ENCODE assay signal across 7 mouse cellular contexts in the genomic region with DNA sequence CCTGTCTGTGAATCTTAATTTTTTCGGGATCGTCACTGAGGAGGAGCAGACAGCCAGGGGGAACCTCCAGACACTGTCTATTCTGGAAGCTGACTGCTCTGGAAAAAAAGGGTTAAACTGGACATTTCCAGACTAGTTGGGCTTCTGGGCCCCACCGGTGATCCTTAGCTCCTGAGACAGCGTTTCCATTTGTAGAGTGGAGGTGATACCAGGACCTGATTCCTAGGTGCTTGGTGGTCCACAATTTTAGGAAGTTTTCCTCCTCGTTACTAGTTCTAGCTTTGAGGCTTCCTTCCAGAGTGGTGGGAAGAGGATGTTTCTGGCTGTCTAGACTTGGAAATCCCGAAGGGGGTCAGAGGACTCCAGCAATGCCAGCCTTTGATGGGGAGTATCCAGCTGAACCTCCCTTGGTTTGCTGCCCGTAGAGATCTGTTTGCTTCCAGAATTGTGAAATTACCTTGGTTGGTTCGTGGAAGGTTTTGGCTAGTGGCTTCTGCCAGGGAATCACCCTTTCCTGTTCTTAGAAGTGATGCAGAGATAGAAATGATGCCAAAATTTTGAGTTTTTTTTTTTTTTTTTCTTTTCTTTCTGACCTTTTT. TPM values are rescaled to one million over a fixed set of nuclear protein-coding genes. Genes with fewer than 3 reads are reported as not detected.
DNase-seq lines count a peak whose midpoint lies in the region; ATAC-seq lines count a peak whose summit lies in the region.

No protein-coding gene starts in this region.

- H3K4me3 ChIP-seq in megakaryocyte, embryonic 14.5 days (replicated peaks): peak overlapping the region; percentile 100
- H3K4me3 ChIP-seq in forebrain, embryonic 11.5 days (ENCODE audit: low read depth, low read length): peak overlapping the region; percentile 99
- H3K4me3 ChIP-seq in limb, embryonic 12.5 days (replicated peaks): peak overlapping the region; percentile 99
- H3K4me3 ChIP-seq in stomach, embryonic 15.5 days (replicated peaks): peak overlapping the region; percentile 98

- H3K4me1 ChIP-seq in megakaryocyte, embryonic 14.5 days: peaks cover 65% of the 10 kb centered on the region
- peaks cover 13% of the 10 kb centered on the region for H3K4me1 ChIP-seq in forebrain, embryonic 11.5 days (replicated peaks; ENCODE audit: control insufficient read depth, insufficient read depth, low read length)
- peaks cover 31% of the 10 kb centered on the region for H3K4me1 ChIP-seq in limb, embryonic 12.5 days (replicated peaks)
- H3K4me1 ChIP-seq in stomach, embryonic 15.5 days: peaks cover 20% of the 10 kb centered on the region

- ATAC-seq in megakaryocyte, adult 5-6 weeks (ENCODE audit: poor library complexity, severe bottlenecking): no peak
- ATAC-seq in forebrain, embryonic 11.5 days (replicated peaks; ENCODE audit: low FRiP score): no peak
- no peak for ATAC-seq in limb, embryonic 12.5 days (ENCODE audit: insufficient number of reproducible peaks, insufficient read depth, low FRiP score, low TSS enrichment, low read depth)
- ATAC-seq in stomach, embryonic 15.5 days (ENCODE audit: insufficient read depth, low FRiP score, low read depth): no peak

- peaks cover 2% of the 10 kb centered on the region for H3K27me3 ChIP-seq in megakaryocyte, embryonic 14.5 days (replicated peaks)
- no peaks in the 10 kb centered on the region for H3K27me3 ChIP-seq in forebrain, embryonic 11.5 days (ENCODE audit: control insufficient read depth, insufficient read depth, low read length)
- no peaks in the 10 kb centered on the region for H3K27me3 ChIP-seq in limb, embryonic 12.5 days
- no peaks in the 10 kb centered on the region for H3K27me3 ChIP-seq in stomach, embryonic 15.5 days (replicated peaks)

- H3K36me3 ChIP-seq in megakaryocyte, embryonic 14.5 days (replicated peaks; ENCODE audit: low read length): peaks cover 15% of the 10 kb centered on the region
- no peaks in the 10 kb centered on the region for H3K36me3 ChIP-seq in forebrain, embryonic 11.5 days (ENCODE audit: control insufficient read depth, insufficient read depth, low read length)
- H3K36me3 ChIP-seq in limb, embryonic 12.5 days: 0 out of 2 replicates have a peak, but pooled peaks cover 4% of the 10 kb centered on the region
- H3K36me3 ChIP-seq in stomach, embryonic 15.5 days: no peaks in the 10 kb centered on the region

- H3K9me3 ChIP-seq in megakaryocyte, embryonic 14.5 days: no peaks in the 10 kb centered on the region
- no peaks in the 10 kb centered on the region for H3K9me3 ChIP-seq in forebrain, embryonic 11.5 days (ENCODE audit: control insufficient read depth, low read length)
- no peaks in the 10 kb centered on the region for H3K9me3 ChIP-seq in limb, embryonic 12.5 days
- H3K9me3 ChIP-seq in stomach, embryonic 15.5 days: no peaks in the 10 kb centered on the region

- peak overlapping the region; percentile 64 for H3K4me2 ChIP-seq in forebrain, embryonic 11.5 days (ENCODE audit: low read depth, low read length, severe bottlenecking)
- peak overlapping the region; percentile 85 for H3K4me2 ChIP-seq in limb, embryonic 12.5 days
- H3K4me2 ChIP-seq in stomach, embryonic 15.5 days: peak overlapping the region; percentile 67

- peak overlapping the region; percentile 95 for H3K9ac ChIP-seq in forebrain, embryonic 11.5 days (ENCODE audit: low read length)
- peak overlapping the region; percentile 97 for H3K9ac ChIP-seq in limb, embryonic 12.5 days (replicated peaks)
- peak overlapping the region; percentile 89 for H3K9ac ChIP-seq in stomach, embryonic 15.5 days

- DNase-seq in forebrain, embryonic 11.5 days (ENCODE audit: low spot score): no peak
- DNase-seq in urinary bladder, postnatal 10 days (ENCODE audit: low spot score): no peak
- DNase-seq in kidney, adult 11 months: no peak

- 20% methylated on average over 8 of the region's 8 CpGs for WGBS in forebrain, embryonic 11.5 days
- WGBS in limb, embryonic 12.5 days: 12% methylated on average over 8 of the region's 8 CpGs
- WGBS in stomach, embryonic 15.5 days: 9% methylated on average over 8 of the region's 8 CpGs

- H3K27ac ChIP-seq in forebrain, embryonic 11.5 days (ENCODE audit: low read depth, low read length): peak overlapping the region; percentile 66; the same call in 1 of the 2 replicates
- peak overlapping the region; percentile 86 for H3K27ac ChIP-seq in limb, embryonic 12.5 days
- peak overlapping the region; percentile 84 for H3K27ac ChIP-seq in stomach, embryonic 15.5 days

RNA-seq across cellular contexts. Expression of gene Zfp598, which starts 0.9 kb away (rescaled TPM):
- polyA plus RNA-seq in megakaryocyte, embryonic 14.5 days (2012; ENCODE audit: insufficient read depth, low replicate concordance): 45.3 and 55.8 TPM in 2 replicates
- 18.1 and 19.2 TPM in 2 replicates for total RNA-seq in megakaryocyte, adult 5-6 weeks (2015)
- 12.7 and 17.8 TPM in 2 replicates for total RNA-seq in megakaryocyte, adult 5-6 weeks (2017)
- 37.6 and 38.4 TPM in 2 replicates for polyA plus RNA-seq in forebrain, embryonic 11.5 days (2014; fragmentation: Nextera tagmentation; extraction: Ambion mirVana)
- 24.5 and 28.4 TPM in 2 replicates for polyA plus RNA-seq in limb, embryonic 12.5 days (2016; fragmentation: Nextera tagmentation; extraction: Ambion mirVana)
- polyA plus RNA-seq in stomach, embryonic 15.5 days (2015; fragmentation: Nextera tagmentation; extraction: Ambion mirVana): 19.3 and 22.1 TPM in 2 replicates

RNA-seq across cellular contexts. Expression of gene Npw, which starts 12.1 kb away (rescaled TPM):
- polyA plus RNA-seq in megakaryocyte, embryonic 14.5 days (2012; ENCODE audit: insufficient read depth, low replicate concordance): 1.1 TPM in 1 of 2 replicates, not detected in the other
- total RNA-seq in megakaryocyte, adult 5-6 weeks (2015): not detected in 2 replicates
- total RNA-seq in megakaryocyte, adult 5-6 weeks (2017): not detected in 2 replicates
- polyA plus RNA-seq in forebrain, embryonic 11.5 days (2014; fragmentation: Nextera tagmentation; extraction: Ambion mirVana): 0.32 TPM in 1 of 2 replicates, not detected in the other
- 0.49 and 1.3 TPM in 2 replicates for polyA plus RNA-seq in limb, embryonic 12.5 days (2016; fragmentation: Nextera tagmentation; extraction: Ambion mirVana)
- 0.30 and 0.46 TPM in 2 replicates for polyA plus RNA-seq in stomach, embryonic 15.5 days (2015; fragmentation: Nextera tagmentation; extraction: Ambion mirVana)

RNA-seq across cellular contexts. Expression of gene Syngr3, which starts 19.4 kb away (rescaled TPM):
- polyA plus RNA-seq in megakaryocyte, embryonic 14.5 days (2012; ENCODE audit: insufficient read depth, low replicate concordance): 0.04 TPM in 1 of 2 replicates, not detected in the other
- total RNA-seq in megakaryocyte, adult 5-6 weeks (2015): not detected in 2 replicates
- not detected in 2 replicates for total RNA-seq in megakaryocyte, adult 5-6 weeks (2017)
- 14.0 and 17.0 TPM in 2 replicates for polyA plus RNA-seq in forebrain, embryonic 11.5 days (2014; fragmentation: Nextera tagmentation; extraction: Ambion mirVana)
- polyA plus RNA-seq in limb, embryonic 12.5 days (2016; fragmentation: Nextera tagmentation; extraction: Ambion mirVana): 7.5 and 8.2 TPM in 2 replicates
- 6.3 and 6.9 TPM in 2 replicates for polyA plus RNA-seq in stomach, embryonic 15.5 days (2015; fragmentation: Nextera tagmentation; extraction: Ambion mirVana)

RNA-seq across cellular contexts. Expression of gene Slc9a3r2, which starts 20.2 kb away (rescaled TPM):
- 0.85 TPM in 1 of 2 replicates, not detected in the other for polyA plus RNA-seq in megakaryocyte, embryonic 14.5 days (2012; ENCODE audit: insufficient read depth, low replicate concordance)
- total RNA-seq in megakaryocyte, adult 5-6 weeks (2015): 0.30 and 1.4 TPM in 2 replicates
- total RNA-seq in megakaryocyte, adult 5-6 weeks (2017): 1.1 and 1.5 TPM in 2 replicates
- polyA plus RNA-seq in forebrain, embryonic 11.5 days (2014; fragmentation: Nextera tagmentation; extraction: Ambion mirVana): 26.8 and 32.3 TPM in 2 replicates
- 58.9 and 59.3 TPM in 2 replicates for polyA plus RNA-seq in limb, embryonic 12.5 days (2016; fragmentation: Nextera tagmentation; extraction: Ambion mirVana)
- polyA plus RNA-seq in stomach, embryonic 15.5 days (2015; fragmentation: Nextera tagmentation; extraction: Ambion mirVana): 51.0 and 53.7 TPM in 2 replicates

RNA-seq across cellular contexts. Expression of gene Gfer, which starts 25.6 kb away (rescaled TPM):
- polyA plus RNA-seq in megakaryocyte, embryonic 14.5 days (2012; ENCODE audit: insufficient read depth, low replicate concordance): 47.3 and 53.9 TPM in 2 replicates
- total RNA-seq in megakaryocyte, adult 5-6 weeks (2015): 18.1 and 21.8 TPM in 2 replicates
- 31.6 and 36.2 TPM in 2 replicates for total RNA-seq in megakaryocyte, adult 5-6 weeks (2017)
- polyA plus RNA-seq in forebrain, embryonic 11.5 days (2014; fragmentation: Nextera tagmentation; extraction: Ambion mirVana): 54.9 and 55.4 TPM in 2 replicates
- polyA plus RNA-seq in limb, embryonic 12.5 days (2016; fragmentation: Nextera tagmentation; extraction: Ambion mirVana): 49.7 and 53.5 TPM in 2 replicates
- 40.9 and 44.1 TPM in 2 replicates for polyA plus RNA-seq in stomach, embryonic 15.5 days (2015; fragmentation: Nextera tagmentation; extraction: Ambion mirVana)
